Mouse (Mus musculus) Patski (cell line): ENCODE results near the gene Tmbim1. TPM values are rescaled to one million over a fixed set of nuclear protein-coding genes. Genes with fewer than 3 reads are reported as not detected.
"Not testable (repeated sequence)": the region's sequence is repeated elsewhere in the genome, so short reads cannot be mapped to it uniquely, and the experiment has no call there.

ENCODE experiments used
- ATAC-seq: fragments of 100-300 bp; one replicate; pipeline ENCODE4 v1.8.0; 2021
- CTCF ChIA-PET: fragments of 350-600 bp; sonication (Branson Sonifier 250); formaldehyde crosslinking; loops from one replicate; lab custom pipeline; 2022; ENCODE audit warnings: inconsistent platforms; lab: Charles Lee
- POLR2A ChIA-PET: fragments of 350-600 bp; sonication (Branson Sonifier 250); formaldehyde crosslinking; loops from one replicate; lab custom pipeline; 2022; ENCODE audit warnings: antibody characterized with exemption, inconsistent platforms; lab: Charles Lee
- DNase-seq: peaks from one replicate; pipeline ENCODE4 v3.0.0-alpha.2; 2011; ENCODE audit warnings: low read depth, low spot score
- H3K27me3 ChIP-seq: fragments of 371-371 bp; one replicate; pipeline ENCODE4 v1.5.1; 2021
- CTCF ChIP-seq: fragments of 100-300 bp; IDR thresholded peaks from one replicate; pipeline ENCODE4 v1.5.1; 2021
- in situ Hi-C: fragments of 300-500 bp; cut with MboI; formaldehyde crosslinking; loops from 3 replicates; pipeline ENCODE4 v1.11.1; 2018; ENCODE audit warnings: low pct_unique_long_range_greater_than_20kb, mixed read lengths
- polyA plus RNA-seq: library from polyadenylated mRNA; unstranded; gene quantifications from one replicate; pipeline ENCODE4 v1.2.3, GENCODE M21; 2021

Tmbim1 gene
- 28.0 TPM for polyA plus RNA-seq

DNA sequence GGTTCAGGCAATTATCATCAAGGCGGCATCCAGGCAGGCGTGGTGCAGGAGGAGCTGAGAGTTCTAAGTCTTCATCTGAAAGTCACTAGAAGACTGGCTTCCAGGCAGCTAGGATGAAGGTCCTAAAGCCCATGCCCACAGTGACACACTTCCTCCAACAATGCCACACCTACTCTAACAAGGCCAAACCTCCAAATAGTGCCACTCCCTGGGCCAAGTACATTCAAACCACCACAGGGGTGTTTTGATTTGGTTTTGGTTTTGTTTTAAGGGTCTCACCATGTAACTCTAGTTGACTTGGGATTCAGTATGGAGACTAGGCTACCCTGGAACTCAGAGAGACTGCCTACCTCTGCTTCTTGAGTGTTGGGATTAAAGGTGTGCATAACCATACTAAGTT, at the start of gene Tmbim1:
Tmbim1 (minus strand) TSS at position 101 of the 400 bp plus-strand sequence.
- no peak for ATAC-seq
- TF ChIP-seq CTCF = no peak
- ChIA-PET CTCF (interaction anchor here (1.3 to 1.7 kb wide), 3 partner anchors 10 to 100 kb away, joined by 4 to 6 read pairs (median 4); no protein-coding TSS in a partner anchor), POLR2A (interaction anchor here (1.4 kb wide), 1 partner anchor 16 kb away, joined by 3 read pairs; no protein-coding TSS in a partner anchor)
- H3K27me3 ChIP-seq = no peaks in the 10 kb centered on the region
- no peak for DNase-seq
- in situ Hi-C loops = no loop called here

DNA sequence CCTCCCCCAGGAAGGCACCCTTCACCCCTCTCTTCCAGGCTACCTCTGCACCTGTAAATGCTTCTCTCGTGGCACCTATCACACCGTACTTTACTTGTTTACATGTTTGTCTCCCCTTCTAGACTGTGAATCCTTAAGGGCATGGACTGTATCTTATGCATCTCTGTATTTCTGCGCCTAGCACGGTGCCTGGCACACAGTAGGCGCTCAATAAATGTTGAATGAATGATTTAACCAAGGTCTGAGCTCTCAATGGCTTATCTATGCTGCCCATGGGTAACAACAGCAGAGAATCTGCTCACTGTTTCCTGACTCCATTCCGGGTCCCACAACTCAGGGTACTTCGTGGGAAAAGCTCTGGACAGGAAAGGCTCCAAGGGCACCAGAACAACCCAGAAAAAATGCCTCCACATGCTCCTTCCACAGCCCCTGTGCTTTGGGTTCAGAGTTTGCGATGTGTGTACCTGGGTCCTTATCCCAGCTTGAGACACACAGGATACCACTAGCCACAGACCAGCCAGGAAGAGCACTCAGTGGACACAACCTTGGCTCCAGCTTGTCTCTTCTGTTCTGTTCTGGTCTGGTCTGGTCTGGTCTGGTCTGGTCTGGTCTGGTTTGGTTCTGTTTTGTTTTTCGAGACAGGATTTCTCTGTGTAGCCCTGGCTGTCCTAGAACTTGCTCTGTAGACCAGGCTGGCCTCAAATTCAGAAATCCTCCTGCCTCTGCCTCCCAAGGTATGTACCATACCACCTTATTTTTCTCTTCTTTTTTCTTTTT, 48.2 kb upstream of the Tmbim1 start:
- in situ Hi-C loops = no loop called here
- POLR2A ChIA-PET = no interaction called here
- no peak for TF ChIP-seq CTCF
- CTCF ChIA-PET = no interaction called here
- no peaks in the 10 kb centered on the region for H3K27me3 ChIP-seq
- DNase-seq (no peak), ATAC-seq (no peak)

- no peak for ATAC-seq
- in situ Hi-C loops = no loop called here
- CTCF ChIA-PET = no interaction called here
- H3K27me3 ChIP-seq = no peaks in the 10 kb centered on the region
- no peak for TF ChIP-seq CTCF
- POLR2A ChIA-PET = no interaction called here
- DNase-seq = no peak
These were observed 47.2 kb upstream of the Tmbim1 start for GRCm38 (mm10) chr1:74352532-74353096.

GRCm38 (mm10) chr1:74351185-74351769, 45.9 kb upstream of the Tmbim1 start:
- H3K27me3 ChIP-seq = no peaks in the 10 kb centered on the region
- TF ChIP-seq CTCF = no peak
- DNase-seq (no peak), ATAC-seq (no peak)
- ChIA-PET CTCF (interaction anchor here (1.2 kb wide), 1 partner anchor 24 kb away, joined by 3 read pairs; no protein-coding TSS in a partner anchor), POLR2A (interaction anchor here (0.6 kb wide), 1 partner anchor 392 kb away, joined by 3 read pairs; no protein-coding TSS in a partner anchor)
- in situ Hi-C loops = no loop called here

DNA sequence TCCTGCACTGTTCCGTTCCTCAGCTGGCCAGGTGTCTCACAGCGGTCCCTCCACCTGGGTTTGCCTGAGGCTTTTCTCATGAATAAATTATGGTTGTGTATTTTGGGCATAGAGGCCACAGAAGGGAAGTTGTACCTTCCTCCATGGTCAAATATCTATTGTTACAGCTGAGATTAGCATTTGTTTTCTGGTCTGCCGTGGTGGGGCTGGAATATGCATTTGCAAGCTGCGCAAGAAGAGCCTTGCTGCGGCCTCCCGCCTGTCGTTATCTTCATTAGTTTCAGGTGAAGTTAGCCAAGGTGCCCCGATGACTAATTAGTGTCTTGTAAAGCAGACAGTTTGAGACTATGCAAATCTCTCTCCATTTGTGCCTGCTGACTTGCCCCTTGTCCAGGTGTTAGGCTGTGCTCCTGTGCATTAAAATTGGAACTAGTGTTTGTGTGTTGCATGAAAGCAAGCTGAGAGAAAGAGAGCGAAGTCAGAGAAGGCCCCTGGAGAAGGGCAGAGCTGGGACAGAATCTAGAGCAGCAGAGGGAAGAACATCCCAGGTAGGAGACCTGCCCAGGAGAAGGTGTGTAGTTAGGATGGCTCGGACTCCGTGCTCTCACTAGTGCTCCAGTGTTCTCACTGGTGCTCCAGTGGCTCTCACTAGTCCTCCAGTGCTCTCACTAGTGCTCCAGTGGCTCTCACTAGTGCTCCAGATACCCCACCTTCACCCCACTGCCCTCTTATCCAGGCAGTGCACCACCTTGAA, 38.9 kb upstream of the Tmbim1 start:
- no peak for DNase-seq
- no peak for ATAC-seq
- in situ Hi-C loops = no loop called here
- no peak for TF ChIP-seq CTCF
- no peaks in the 10 kb centered on the region for H3K27me3 ChIP-seq
- CTCF ChIA-PET = no interaction called here
- POLR2A ChIA-PET = no interaction called here

DNA sequence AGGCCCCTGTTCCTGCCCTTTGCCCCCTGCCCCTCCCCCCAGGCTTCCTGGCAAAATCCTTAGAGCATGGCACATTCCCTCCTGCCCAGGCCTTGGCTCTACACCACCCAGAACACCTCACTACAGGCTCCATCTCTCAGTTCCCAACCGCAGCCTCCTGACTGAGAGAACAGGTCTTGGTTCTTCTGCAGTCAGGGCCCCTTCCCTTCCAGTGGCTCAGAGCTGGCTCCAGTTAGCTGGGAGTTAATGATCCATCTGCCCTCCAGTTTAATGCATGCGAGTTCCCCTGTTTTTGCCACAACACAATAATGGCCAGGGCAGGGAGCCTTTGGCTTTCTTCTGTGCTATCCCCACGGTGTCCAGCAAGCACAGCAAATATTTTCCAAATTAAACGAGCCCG, 37.7 kb upstream of the Tmbim1 start:
- in situ Hi-C loops = no loop called here
- DNase-seq (no peak), ATAC-seq (peak; percentile 17)
- CTCF ChIA-PET = no interaction called here
- no peaks in the 10 kb centered on the region for H3K27me3 ChIP-seq
- POLR2A ChIA-PET = no interaction called here
- TF ChIP-seq CTCF = no peak

- ATAC-seq (no peak), DNase-seq (no peak)
- ChIA-PET POLR2A (no interaction called here), CTCF (no interaction called here)
- no peak for TF ChIP-seq CTCF
- no peaks in the 10 kb centered on the region for H3K27me3 ChIP-seq
- in situ Hi-C loops = no loop called here
These were observed 36.9 kb upstream of the Tmbim1 start for GRCm38 (mm10) chr1:74342308-74342707.

DNA sequence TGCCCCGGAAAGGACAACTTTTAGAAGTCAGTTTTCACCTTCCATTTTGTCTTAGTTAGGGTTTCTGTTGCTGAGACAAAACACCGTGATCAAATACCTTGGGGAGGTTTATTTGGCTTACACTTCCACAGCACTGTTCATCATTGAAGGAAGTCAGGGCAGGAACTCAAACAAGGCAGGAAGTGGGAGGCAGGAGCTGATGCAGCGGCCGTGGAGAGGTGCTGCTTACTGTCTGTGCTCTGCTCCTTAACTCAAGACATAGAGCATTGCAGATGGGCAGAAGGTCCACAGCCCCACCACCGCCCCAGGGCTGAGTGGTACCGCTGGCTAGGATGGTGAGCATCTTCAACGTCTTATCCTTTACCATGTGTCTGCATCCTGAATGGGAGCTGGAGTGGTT, 36.5 kb upstream of the Tmbim1 start:
- CTCF ChIA-PET = no interaction called here
- no peaks in the 10 kb centered on the region for H3K27me3 ChIP-seq
- in situ Hi-C loops = no loop called here
- no peak for TF ChIP-seq CTCF
- ATAC-seq (no peak), DNase-seq (no peak)
- POLR2A ChIA-PET = no interaction called here

GRCm38 (mm10) chr1:74340992-74341391, 35.6 kb upstream of the Tmbim1 start:
- POLR2A ChIA-PET, DNase-seq, in situ Hi-C loops, CTCF ChIA-PET, H3K27me3 ChIP-seq, ATAC-seq: not testable (repeated sequence)

DNA sequence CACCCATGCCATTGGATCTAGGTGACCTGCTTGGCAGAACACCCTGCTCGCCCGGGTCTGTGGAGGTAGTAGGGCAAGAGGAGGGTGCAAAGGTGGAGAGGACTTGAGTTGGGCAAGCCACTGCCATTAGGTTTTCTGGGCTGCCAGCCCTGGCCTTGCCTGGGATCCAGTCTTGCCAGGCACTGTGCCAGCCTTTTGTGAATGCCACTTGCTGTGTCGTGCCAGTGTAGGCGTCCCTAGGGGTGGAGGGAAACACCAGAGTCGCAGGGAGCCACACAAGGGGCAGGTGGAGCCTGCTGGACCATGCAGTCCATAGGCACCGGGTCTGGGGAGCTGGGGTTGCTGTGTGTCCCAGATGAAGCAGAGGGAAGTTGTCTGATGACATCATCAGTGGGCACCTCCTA, 34.9 kb upstream of the Tmbim1 start:
- CTCF ChIA-PET = no interaction called here
- no peak for TF ChIP-seq CTCF
- ATAC-seq = no peak
- POLR2A ChIA-PET = no interaction called here
- in situ Hi-C loops = no loop called here
- H3K27me3 ChIP-seq = no peaks in the 10 kb centered on the region
- DNase-seq = no peak
